Mouse (Mus musculus) heart, embryonic 15.5 days (tissue): ENCODE data around the gene Pip4k2c. TPM values are rescaled to one million over a fixed set of nuclear protein-coding genes. Genes with fewer than 3 reads are reported as not detected.
"Not testable (repeated sequence)": the region's sequence is repeated elsewhere in the genome, so short reads cannot be mapped to it uniquely, and the experiment has no call there.

Experiments
- ATAC-seq: fragments of 200-750 bp; cut with Nextera tagmentation; replicated peaks from 2 replicates; pipeline ENCODE4 v1.8.0; 2017; ENCODE audit warnings: low read depth, moderate TSS enrichment; ENCODE audit not compliant: insufficient number of reproducible peaks, insufficient read depth, low FRiP score
- H3K27ac ChIP-seq: fragments of 300-500 bp; sonication (generic); 2 replicates; pipeline ENCODE4 v1.5.1; 2015; ENCODE audit warnings: mild to moderate bottlenecking, inconsistent platforms
- H3K27me3 ChIP-seq: fragments of 300-500 bp; sonication (generic); 2 replicates; pipeline ENCODE4 v1.6.1; 2015; ENCODE audit warnings: inconsistent platforms
- H3K36me3 ChIP-seq: fragments of 300-500 bp; sonication (generic); 2 replicates; pipeline ENCODE4 v1.6.1; 2015; ENCODE audit warnings: mild to moderate bottlenecking, inconsistent platforms
- H3K4me1 ChIP-seq: fragments of 300-500 bp; sonication (generic); replicated peaks from 2 replicates; pipeline ENCODE4 v1.6.1; 2015; ENCODE audit warnings: inconsistent platforms
- H3K4me2 ChIP-seq: fragments of 300-500 bp; sonication (generic); 2 replicates; pipeline ENCODE4 v1.6.1; 2015; ENCODE audit warnings: inconsistent platforms, mild to moderate bottlenecking, moderate library complexity
- H3K4me3 ChIP-seq: fragments of 300-500 bp; sonication (generic); 2 replicates; pipeline ENCODE4 v1.5.1; 2015; ENCODE audit warnings: mild to moderate bottlenecking, inconsistent platforms
- H3K9ac ChIP-seq: fragments of 300-500 bp; sonication (generic); 2 replicates; pipeline ENCODE4 v1.6.1; 2015; ENCODE audit warnings: mild to moderate bottlenecking, inconsistent platforms
- H3K9me3 ChIP-seq: fragments of 300-500 bp; sonication (generic); replicated peaks from 2 replicates; pipeline ENCODE4 v1.6.1; 2016; ENCODE audit warnings: inconsistent platforms
- WGBS: fragments of 180-500 bp; shearing (Covaris S2); methylation state at CpG from one replicate; pipeline ENCODE4 v1.1.7; 2015; ENCODE audit warnings: mixed read lengths; 5-methylcytosine and 5-hydroxymethylcytosine counted together
- polyA plus RNA-seq: library from polyadenylated mRNA; unstranded; fragments of >200 nt; fragmentation: Nextera tagmentation; extraction: Ambion mirVana; gene quantifications from 2 replicates; pipeline ENCODE4 v1.2.1, GENCODE M21; 2015

Gene Pip4k2c
- polyA plus RNA-seq, 1 experiment from 2014 or later: 23.2 TPM

DNA sequence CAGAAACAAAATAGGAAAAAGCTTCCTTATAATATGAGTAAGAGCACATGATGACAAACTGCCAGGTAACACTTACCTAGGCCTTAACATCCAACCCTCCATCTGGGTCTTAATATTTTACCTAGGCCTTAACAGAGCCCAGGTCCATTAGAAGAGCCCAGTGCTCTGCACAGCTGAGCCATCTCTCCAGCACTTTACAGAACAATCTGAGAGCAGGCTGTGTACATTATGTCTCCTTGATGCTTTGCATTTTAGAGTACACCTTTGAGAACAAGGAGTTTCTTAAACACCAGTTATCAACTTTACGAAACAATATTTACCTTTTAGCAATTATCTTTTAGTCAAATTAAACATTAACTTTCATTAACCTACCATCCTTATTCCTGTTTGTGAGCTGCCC is 55.3 kb downstream of the Pip4k2c start:
- H3K9ac ChIP-seq: no peak overlapping the region
- no peak for ATAC-seq
- 84% methylated on average over 1 of the region's 1 CpGs for WGBS

DNA sequence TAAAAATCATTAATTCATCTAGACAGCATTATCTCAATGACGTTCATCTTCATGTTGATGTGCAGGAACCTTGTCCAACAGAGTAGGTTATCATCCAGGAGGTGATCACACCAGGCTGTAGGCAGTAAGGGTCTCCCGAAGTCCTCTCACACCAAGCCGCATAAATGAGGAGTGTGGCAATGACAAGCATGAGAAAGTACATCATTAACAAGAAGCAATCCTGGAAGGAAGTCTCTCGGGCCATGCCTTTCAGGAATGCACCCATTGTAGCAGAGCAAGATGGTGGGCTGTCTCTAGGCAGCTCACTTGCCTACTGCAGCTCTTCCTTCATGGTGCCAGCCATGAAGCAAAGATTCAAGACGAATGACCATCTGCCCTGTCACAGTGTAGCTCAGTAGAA is 56.7 kb downstream of the Pip4k2c start:
- no peak overlapping the region for H3K9ac ChIP-seq
- 84% methylated on average over 5 of the region's 5 CpGs for WGBS
- no peak overlapping the region for H3K27ac ChIP-seq
- H3K9me3 ChIP-seq: no peaks in the 10 kb centered on the region
- no peak overlapping the region for H3K4me3 ChIP-seq
- no peaks in the 10 kb centered on the region for H3K27me3 ChIP-seq
- no peak overlapping the region for H3K4me2 ChIP-seq
- ATAC-seq: no peak
- H3K36me3 ChIP-seq: no peaks in the 10 kb centered on the region
- H3K4me1 ChIP-seq: no peaks in the 10 kb centered on the region

More for the DNA sequence above, 55.3 kb downstream of the Pip4k2c start:
- Histone ChIP-seq H3K36me3 (no peaks in the 10 kb centered on the region), H3K4me1 (no peaks in the 10 kb centered on the region), H3K9me3 (no peaks in the 10 kb centered on the region), H3K27ac (no peak overlapping the region), H3K4me3 (no peak overlapping the region), H3K27me3 (no peaks in the 10 kb centered on the region), H3K4me2 (no peak overlapping the region)

DNA sequence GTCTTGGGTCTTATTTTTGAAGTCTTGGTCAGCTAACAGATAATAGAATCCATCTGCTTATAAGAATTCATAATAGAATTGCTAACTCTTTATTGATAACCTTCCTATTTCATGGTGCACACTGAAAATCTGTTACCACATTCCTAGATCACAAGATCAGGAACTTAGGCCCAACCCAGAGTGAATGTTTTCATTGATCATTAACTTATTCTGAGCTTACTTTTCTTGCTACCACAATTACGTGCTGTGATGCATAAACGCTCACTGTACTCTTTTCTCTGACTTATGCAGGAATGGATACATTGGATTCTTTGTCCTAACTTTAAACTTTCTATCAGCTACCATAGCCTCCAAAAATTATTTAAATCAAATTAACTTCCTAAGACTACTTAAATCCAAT is 57.1 kb downstream of the Pip4k2c start:
- no peak overlapping the region for H3K27ac ChIP-seq
- H3K4me1 ChIP-seq: no peaks in the 10 kb centered on the region
- H3K4me3 ChIP-seq: no peak overlapping the region
- no peaks in the 10 kb centered on the region for H3K36me3 ChIP-seq
- H3K9ac ChIP-seq: no peak overlapping the region
- 92% methylated on average over 2 of the region's 2 CpGs for WGBS
- H3K4me2 ChIP-seq: no peak overlapping the region
- no peaks in the 10 kb centered on the region for H3K27me3 ChIP-seq
- no peaks in the 10 kb centered on the region for H3K9me3 ChIP-seq
- ATAC-seq: no peak

DNA sequence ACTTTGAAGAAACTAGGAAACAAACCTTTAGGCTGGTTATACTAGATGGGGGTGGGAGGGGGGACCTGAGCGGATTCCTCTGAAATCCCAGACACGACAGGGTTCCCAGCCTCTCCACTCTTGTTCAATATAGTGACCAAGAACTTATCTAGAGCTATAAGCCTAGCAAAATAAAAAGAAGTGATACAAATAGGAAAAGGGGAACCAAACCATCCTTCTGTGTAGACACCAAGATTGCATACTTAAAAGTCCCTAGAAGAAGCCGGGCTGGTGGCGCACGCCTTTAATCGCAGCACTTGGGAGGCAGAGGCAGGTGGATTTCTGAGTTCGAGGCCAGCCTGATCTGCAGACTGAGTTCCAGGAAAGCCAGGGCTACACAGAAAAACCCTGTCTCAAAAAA is 58.1 kb downstream of the Pip4k2c start:
- no peaks in the 10 kb centered on the region for H3K36me3 ChIP-seq
- 86% methylated on average over 7 of the region's 7 CpGs for WGBS

DNA sequence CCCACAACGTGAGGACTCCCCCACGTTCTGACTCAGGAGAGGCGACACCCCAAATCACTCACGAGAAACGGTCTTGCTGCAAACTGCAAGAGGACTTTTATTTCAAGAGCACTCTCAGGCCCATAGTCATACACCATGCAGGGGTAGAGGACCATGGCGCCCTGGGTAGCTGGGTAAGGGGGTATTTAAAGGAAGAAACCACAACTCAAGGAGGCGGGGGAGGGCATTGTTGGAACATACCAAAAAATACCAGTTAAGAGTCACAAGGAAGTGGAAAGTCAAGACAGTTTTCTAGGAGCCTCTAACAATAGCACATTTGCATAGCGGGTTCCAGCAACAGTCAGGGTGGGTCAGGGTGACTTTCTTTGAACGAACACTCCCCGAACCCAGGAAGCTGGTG is 58.8 kb downstream of the Pip4k2c start:
- not testable (repeated sequence) for H3K4me3 ChIP-seq, H3K9me3 ChIP-seq
- 80% methylated on average over 10 of the region's 10 CpGs for WGBS

More for the DNA sequence above, 58.1 kb downstream of the Pip4k2c start:
- H3K4me1 ChIP-seq: no peaks in the 10 kb centered on the region
- H3K4me3 ChIP-seq: no peak overlapping the region
- ATAC-seq: no peak
- H3K4me2 ChIP-seq: no peak overlapping the region
- no peak overlapping the region for H3K27ac ChIP-seq
- H3K27me3 ChIP-seq: no peaks in the 10 kb centered on the region
- no peak overlapping the region for H3K9ac ChIP-seq
- no peaks in the 10 kb centered on the region for H3K9me3 ChIP-seq

DNA sequence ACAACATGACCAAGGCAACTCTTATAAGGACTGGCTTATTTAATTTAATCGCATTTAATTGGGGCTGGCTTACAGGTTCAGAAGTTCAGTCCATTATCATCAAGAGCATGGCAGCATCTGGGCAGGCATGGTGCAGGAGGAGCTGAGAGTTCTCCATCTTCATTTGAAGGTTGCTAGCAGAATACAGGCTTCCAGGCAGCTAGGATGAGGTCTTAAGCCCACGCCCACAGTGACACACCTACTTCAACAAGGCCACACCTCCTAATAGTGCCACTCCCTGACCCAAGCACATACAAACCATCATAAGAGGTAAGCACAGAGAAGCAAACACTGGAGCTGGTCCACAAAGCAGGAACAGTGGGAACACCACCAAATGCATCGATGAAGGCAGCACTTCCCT is 60.2 kb downstream of the Pip4k2c start:
- 83% methylated on average over 3 of the region's 3 CpGs for WGBS
- not testable (repeated sequence) for ATAC-seq, H3K9me3 ChIP-seq

More for the DNA sequence above, 58.8 kb downstream of the Pip4k2c start:
- H3K4me1 ChIP-seq, ATAC-seq, H3K27ac ChIP-seq, H3K27me3 ChIP-seq, H3K4me2 ChIP-seq, H3K9ac ChIP-seq, H3K36me3 ChIP-seq: not testable (repeated sequence)

DNA sequence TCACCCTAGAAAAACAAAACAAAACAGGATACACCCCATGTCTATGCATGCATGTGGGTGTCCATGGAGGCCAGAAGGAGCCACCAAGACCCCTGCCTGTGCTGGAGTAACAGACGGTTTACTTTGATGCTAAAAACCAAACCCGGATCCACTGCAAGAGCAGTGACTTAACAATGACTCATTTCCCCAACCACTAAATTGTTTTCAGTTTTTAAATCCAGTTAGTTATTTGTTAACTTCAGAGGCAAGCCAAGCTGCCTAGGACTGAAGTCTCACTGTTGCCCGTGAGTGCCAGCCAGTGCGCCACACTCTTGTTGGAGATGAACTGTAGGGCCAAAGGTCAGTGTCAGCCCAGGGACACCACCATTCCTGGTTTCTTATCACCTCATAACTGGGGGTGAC is 60.9 kb downstream of the Pip4k2c start:
- no peaks in the 10 kb centered on the region for H3K36me3 ChIP-seq
- H3K9me3 ChIP-seq: no peaks in the 10 kb centered on the region
- ATAC-seq: no peak
- H3K27me3 ChIP-seq: no peaks in the 10 kb centered on the region
- no peaks in the 10 kb centered on the region for H3K4me1 ChIP-seq
- H3K4me3 ChIP-seq: no peak overlapping the region
- H3K4me2 ChIP-seq: no peak overlapping the region
- 65% methylated on average over 4 of the region's 4 CpGs for WGBS
- H3K9ac ChIP-seq: no peak overlapping the region
- no peak overlapping the region for H3K27ac ChIP-seq

More for the DNA sequence above, 60.2 kb downstream of the Pip4k2c start:
- not testable (repeated sequence) for H3K27ac ChIP-seq, H3K4me2 ChIP-seq, H3K4me3 ChIP-seq, H3K27me3 ChIP-seq, H3K4me1 ChIP-seq, H3K36me3 ChIP-seq, H3K9ac ChIP-seq

DNA sequence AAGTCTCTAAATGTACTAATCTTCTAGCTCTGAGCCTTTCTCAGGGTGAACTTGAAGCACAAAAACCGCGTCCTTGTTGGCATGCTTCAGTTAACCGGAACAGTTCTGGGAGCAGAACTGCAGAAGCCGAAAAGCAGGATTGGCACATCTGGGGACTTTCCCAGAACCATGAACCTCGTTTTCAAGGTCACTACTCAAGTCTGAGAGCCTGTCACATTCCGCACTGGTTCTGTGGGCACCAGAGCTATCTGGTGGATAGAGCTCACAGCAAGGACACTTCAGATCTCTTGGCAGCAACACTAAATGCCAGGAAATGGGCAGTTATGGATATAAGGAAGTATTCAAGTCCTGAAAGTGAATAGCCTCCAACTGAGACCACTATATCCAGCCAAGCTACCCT is 64.2 kb downstream of the Pip4k2c start:
- Histone ChIP-seq H3K9me3 (no peaks in the 10 kb centered on the region), H3K9ac (no peak overlapping the region), H3K27ac (no peak overlapping the region), H3K27me3 (no peaks in the 10 kb centered on the region), H3K4me2 (no peak overlapping the region), H3K4me1 (no peaks in the 10 kb centered on the region), H3K36me3 (no peaks in the 10 kb centered on the region), H3K4me3 (no peak overlapping the region)
- ATAC-seq: no peak
- 67% methylated on average over 6 of the region's 6 CpGs for WGBS

Other genes with a start within 250 kb of the Pip4k2c start
- 35.0 and 47.8 TPM in 2 replicates for gene Ctdsp2, start 232.9 kb downstream of the Pip4k2c start, polyA plus RNA-seq
- gene Avil, start 210.9 kb downstream of the Pip4k2c start, polyA plus RNA-seq: 0.23 and 0.55 TPM in 2 replicates
- gene Tsfm, start 180.7 kb downstream of the Pip4k2c start, polyA plus RNA-seq: 81.9 and 86.0 TPM in 2 replicates
- 27.7 and 32.0 TPM in 2 replicates for gene Mettl1, start 170.2 kb downstream of the Pip4k2c start, polyA plus RNA-seq
- gene Eef1akmt3, start 170.1 kb downstream of the Pip4k2c start, polyA plus RNA-seq: 0.30 and 0.42 TPM in 2 replicates
- 0.08 and 0.13 TPM in 2 replicates for gene Cyp27b1, start 163.3 kb downstream of the Pip4k2c start, polyA plus RNA-seq
- gene March9, start 151.4 kb downstream of the Pip4k2c start, polyA plus RNA-seq: 0.13 and 0.25 TPM in 2 replicates
- 718 and 864 TPM in 2 replicates for gene Cdk4, start 148.1 kb downstream of the Pip4k2c start, polyA plus RNA-seq
- 100 and 119 TPM in 2 replicates for gene Tspan31, start 141.3 kb downstream of the Pip4k2c start, polyA plus RNA-seq
- gene Agap2, start 136.3 kb downstream of the Pip4k2c start, polyA plus RNA-seq: 0.62 TPM in 1 of 2 replicates, not detected in the other
- 48.5 and 61.8 TPM in 2 replicates for gene Os9, start 90.5 kb downstream of the Pip4k2c start, polyA plus RNA-seq
- 1.5 and 5.7 TPM in 2 replicates for gene B4galnt1, start 46.4 kb downstream of the Pip4k2c start, polyA plus RNA-seq
- gene Slc26a10, start 30.9 kb downstream of the Pip4k2c start, polyA plus RNA-seq: 15.6 and 16.7 TPM in 2 replicates
- gene Arhgef25, start 21.5 kb downstream of the Pip4k2c start, polyA plus RNA-seq: 24.7 and 32.5 TPM in 2 replicates
- gene Dtx3, start 15.9 kb downstream of the Pip4k2c start, polyA plus RNA-seq: 63.5 and 86.0 TPM in 2 replicates
- gene Kif5a, start 51.8 kb upstream of the Pip4k2c start, polyA plus RNA-seq: 0.35 and 2.3 TPM in 2 replicates
- gene Dctn2, start 54.8 kb upstream of the Pip4k2c start, polyA plus RNA-seq: 127 and 152 TPM in 2 replicates
- 10.6 and 15.7 TPM in 2 replicates for gene Mbd6, start 77.4 kb upstream of the Pip4k2c start, polyA plus RNA-seq
- gene Mars, start 100.2 kb upstream of the Pip4k2c start, polyA plus RNA-seq: 75.4 and 78.4 TPM in 2 replicates
- gene Arhgap9, start 110.4 kb upstream of the Pip4k2c start, polyA plus RNA-seq: 2.0 and 11.0 TPM in 2 replicates
- gene Gli1, start 130.4 kb upstream of the Pip4k2c start, polyA plus RNA-seq: 0.58 and 1.5 TPM in 2 replicates
- gene Inhbe, start 142.8 kb upstream of the Pip4k2c start, polyA plus RNA-seq: 0.03 TPM in 1 of 2 replicates, not detected in the other
- 0.10 TPM in 1 of 2 replicates, not detected in the other for gene Inhbc, start 158.8 kb upstream of the Pip4k2c start, polyA plus RNA-seq
- gene R3hdm2, start 168.7 kb upstream of the Pip4k2c start, polyA plus RNA-seq: 30.9 and 33.7 TPM in 2 replicates